Mouse (Mus musculus) CH12.LX (cell line): ENCODE measurements around the gene Actl6b.

Experiments
- CHD1 ChIP-seq: IDR thresholded peaks from 2 replicates; pipeline ENCODE4 v1.6.1; 2012; ENCODE audit warnings: low read depth, low read length, improper control_type of control experiment, inconsistent platforms
- CTCF ChIP-seq, 2 experiments: IDR thresholded peaks in 1 of 2; conservative IDR thresholded peaks in 1 of 2; 2 replicates each; pipeline ENCODE4 v1.5.1; 2011 to 2012; ENCODE audit warnings: low read depth in 2 of 2, low read length in 2 of 2, improper control_type of control experiment in 1 of 2, inconsistent platforms in 1 of 2, mild to moderate bottlenecking in 1 of 2, moderate library complexity in 1 of 2
- ELF1 ChIP-seq: IDR thresholded peaks from 2 replicates; pipeline ENCODE4 v1.6.1; 2014; ENCODE audit warnings: low read depth, mild to moderate bottlenecking, inconsistent platforms, low read length, improper control_type of control experiment
- EP300 ChIP-seq: IDR thresholded peaks from 2 replicates; pipeline ENCODE4 v1.6.1; 2011; ENCODE audit warnings: low read length, improper control_type of control experiment
- HCFC1 ChIP-seq: IDR thresholded peaks from 2 replicates; pipeline ENCODE4 v1.6.1; 2012; ENCODE audit warnings: low read depth, mild to moderate bottlenecking, inconsistent platforms, low read length, improper control_type of control experiment
- MXI1 ChIP-seq: IDR thresholded peaks from 2 replicates; pipeline ENCODE4 v1.6.1; 2011; ENCODE audit warnings: mild to moderate bottlenecking, low read depth, low read length, improper control_type of control experiment
- PAX5 ChIP-seq: IDR thresholded peaks from 2 replicates; pipeline ENCODE4 v1.6.1; 2012; ENCODE audit warnings: low read length, inconsistent platforms, mixed read lengths
- POLR2A ChIP-seq: IDR thresholded peaks from 2 replicates; pipeline ENCODE4 v1.6.1; 2011; ENCODE audit warnings: low read depth, mild to moderate bottlenecking, improper control_type of control experiment, low read length
- RCOR1 ChIP-seq: conservative IDR thresholded peaks from 2 replicates; pipeline ENCODE4 v1.6.1; 2012; ENCODE audit warnings: low read depth, mild to moderate bottlenecking, inconsistent platforms, low read length, improper control_type of control experiment
- UBTF ChIP-seq: IDR thresholded peaks from 2 replicates; pipeline ENCODE4 v1.6.1; 2012; ENCODE audit warnings: low read depth, mild to moderate bottlenecking, inconsistent platforms, low read length, improper control_type of control experiment, moderate library complexity
- USF1 ChIP-seq: IDR thresholded peaks from 2 replicates; pipeline ENCODE4 v1.6.1; 2014; ENCODE audit warnings: low read depth, mild to moderate bottlenecking, inconsistent platforms, low read length, improper control_type of control experiment
- ZC3H11A ChIP-seq: IDR thresholded peaks from 2 replicates; pipeline ENCODE4 v1.6.1; 2012; ENCODE audit warnings: low read depth, mild to moderate bottlenecking, inconsistent platforms, low read length, improper control_type of control experiment

GRCm38 (mm10) chr5:137528247-137528968 is 24.9 kb upstream of the Actl6b start:
- TF ChIP-seq POLR2A, result no peak
- no peak for TF ChIP-seq EP300
- no peak for TF ChIP-seq USF1
- TF ChIP-seq HCFC1, result no peak
- no peak for TF ChIP-seq CTCF (conservative IDR thresholded peaks at IDR 0.05 in 1 of 2, IDR thresholded peaks at IDR 0.05 in 1 of 2; ENCODE audit: low read depth in 2 of 2, low read length in 2 of 2)
- TF ChIP-seq CHD1, result no peak
- TF ChIP-seq UBTF, result no peak
- no peak for TF ChIP-seq PAX5
- no peak for TF ChIP-seq MXI1
- TF ChIP-seq ZC3H11A, result no peak
- TF ChIP-seq RCOR1, result no peak
- no peak for TF ChIP-seq ELF1
